Mouse (Mus musculus) cortical plate, adult 2 months (tissue): ENCODE measurements around the gene Zfp90.

Experiments
- CTCF ChIP-seq: fragments of 200-500 bp; IDR thresholded peaks from 2 replicates; pipeline ENCODE4 v1.5.1; 2011; ENCODE audit warnings: mild to moderate bottlenecking, control low read depth, low read length; ENCODE audit not compliant: insufficient read depth; ENCODE audit errors: extremely low read depth
- POLR2A ChIP-seq: fragments of 200-500 bp; IDR thresholded peaks from 2 replicates; pipeline ENCODE4 v1.6.1; 2011; ENCODE audit warnings: mild to moderate bottlenecking, low read length, control low read depth; ENCODE audit not compliant: insufficient read depth; ENCODE audit errors: extremely low read depth

GRCm38 (mm10) chr8:106411783-106412451, 3.2 kb upstream of the Zfp90 start:
- TF ChIP-seq CTCF (peak; percentile 90), POLR2A (no peak)
